Mouse (Mus musculus) ES-E14 (cell line): ENCODE results near the gene Arhgap44. TPM values are rescaled to one million over a fixed set of nuclear protein-coding genes. Genes with fewer than 3 reads are reported as not detected.

Experiments used
- DNase-seq: peaks from one replicate; pipeline ENCODE4 v3.0.0-alpha.2; 2013; ENCODE audit warnings: low read depth, low spot score
- H3K27ac ChIP-seq: 2 replicates; pipeline ENCODE4 v1.5.1; 2012; ENCODE audit warnings: low read depth, mild to moderate bottlenecking, low read length, moderate library complexity, mixed read lengths; ENCODE audit not compliant: poor library complexity, insufficient read depth, severe bottlenecking
- H3K36me3 ChIP-seq: 2 replicates; pipeline ENCODE4 v1.6.1; 2012; ENCODE audit warnings: mild to moderate bottlenecking, low read length, moderate library complexity, mixed read lengths; ENCODE audit not compliant: control insufficient read depth, poor library complexity, insufficient read depth, severe bottlenecking
- H3K4me1 ChIP-seq, 2 experiments: fragments of 150-350 bp in 1 of 2; sonication (generic) in 1 of 2; 2 replicates each; pipeline ENCODE4 v1.6.1; 2012; ENCODE audit warnings: low read length in 2 of 2, mild to moderate bottlenecking in 1 of 2, mixed read lengths in 1 of 2; ENCODE audit not compliant: control insufficient read depth in 2 of 2, insufficient read depth in 2 of 2, poor library complexity in 1 of 2
- H3K4me3 ChIP-seq, 2 experiments: fragments of 150-350 bp in 1 of 2; sonication (generic) in 1 of 2; 2 replicates each; pipeline ENCODE4 v1.5.1; 2012; ENCODE audit warnings: low read length in 2 of 2, low read depth in 1 of 2, mild to moderate bottlenecking in 1 of 2, mixed read lengths in 1 of 2; ENCODE audit not compliant: insufficient read depth in 1 of 2, poor library complexity in 1 of 2, severe bottlenecking in 1 of 2
- H3K9ac ChIP-seq: 2 replicates; pipeline ENCODE4 v1.6.1; 2012; ENCODE audit warnings: low read depth, mild to moderate bottlenecking, low read length, mixed read lengths; ENCODE audit not compliant: poor library complexity, insufficient read depth, severe bottlenecking
- H3K9me3 ChIP-seq: fragments of 150-350 bp; sonication (generic); 2 replicates; pipeline ENCODE4 v1.6.1; 2012; ENCODE audit warnings: low read depth, mild to moderate bottlenecking, low read length; ENCODE audit not compliant: control insufficient read depth, insufficient read depth
- CHD2 ChIP-seq: IDR thresholded peaks from 2 replicates; pipeline ENCODE4 v1.6.1; 2014; ENCODE audit warnings: mild to moderate bottlenecking, low read depth, low read length, inconsistent platforms
- HCFC1 ChIP-seq: IDR thresholded peaks from 2 replicates; pipeline ENCODE4 v1.6.1; 2012; ENCODE audit warnings: low read length, inconsistent platforms, borderline replicate concordance; ENCODE audit not compliant: insufficient read depth
- MAFK ChIP-seq: IDR thresholded peaks from 2 replicates; pipeline ENCODE4 v1.6.1; 2014; ENCODE audit warnings: mild to moderate bottlenecking, low read depth, low read length, inconsistent platforms; ENCODE audit not compliant: insufficient read depth
- ZC3H11A ChIP-seq: IDR thresholded peaks from 2 replicates; pipeline ENCODE4 v1.6.1; 2012; ENCODE audit warnings: low read depth, mild to moderate bottlenecking, inconsistent platforms, low read length, borderline replicate concordance
- ZNF384 ChIP-seq: IDR thresholded peaks from 2 replicates; pipeline ENCODE4 v1.6.1; 2012; ENCODE audit warnings: low read depth, low read length, inconsistent platforms
- in situ Hi-C, 2 experiments: fragments of 600-800 bp; cut with MboI; formaldehyde crosslinking; loops; one replicate each; pipeline ENCODE4 v1.15.1; 2025; ENCODE audit warnings: low sequenced_read_pairs in 2 of 2, inconsistent platforms in 1 of 2; ENCODE audit not compliant: unreplicated experiment in 2 of 2
- total RNA-seq: library from RNA; depleted of rRNA; stranded (reverse); fragments of 300-350 nt; gene quantifications from 2 replicates; pipeline ENCODE4 v1.2.3, GENCODE M21; 2012

Arhgap44 gene
- total RNA-seq, 1 experiment = 8.8 TPM

GRCm38 (mm10) chr11:64998439-64998838 is 164.3 kb downstream of the Arhgap44 start:
- peaks cover 0 to 5% of the 10 kb centered on the region in 2 experiments; a peak in 1 of 4 replicates for H3K4me1 ChIP-seq
- H3K9me3 ChIP-seq = no peaks in the 10 kb centered on the region
- in situ Hi-C loops = no loop called here
- no peak for TF ChIP-seq HCFC1
- no peak for TF ChIP-seq ZNF384
- TF ChIP-seq CHD2 = no peak
- TF ChIP-seq MAFK = no peak
- no peak for TF ChIP-seq ZC3H11A
- H3K4me3 ChIP-seq = no peak overlapping the region
- H3K27ac ChIP-seq = no peak overlapping the region
- no peak for DNase-seq
- no peak overlapping the region for H3K9ac ChIP-seq
- H3K36me3 ChIP-seq = peaks cover 73% of the 10 kb centered on the region

GRCm38 (mm10) chr11:64988556-64988955 is 174.2 kb downstream of the Arhgap44 start:
- no peak overlapping the region for H3K9ac ChIP-seq
- no peak overlapping the region for H3K27ac ChIP-seq
- H3K4me1 ChIP-seq = no peaks in the 10 kb centered on the region
- TF ChIP-seq ZNF384 (no peak), MAFK (no peak), ZC3H11A (no peak), CHD2 (no peak)
- H3K36me3 ChIP-seq = peaks cover 56% of the 10 kb centered on the region
- in situ Hi-C loops = no loop called here
- H3K4me3 ChIP-seq = no peak overlapping the region
- DNase-seq = no peak
- H3K9me3 ChIP-seq = no peaks in the 10 kb centered on the region

GRCm38 (mm10) chr11:64979489-64979845 is 183.3 kb downstream of the Arhgap44 start:
- Histone ChIP-seq H3K9me3 (no peaks in the 10 kb centered on the region), H3K27ac (no peak overlapping the region), H3K36me3 (peaks cover 19% of the 10 kb centered on the region), H3K9ac (peak overlapping the region; percentile 75), H3K4me3 (peak overlapping the region; percentile 75 to 94), H3K4me1 (peaks cover 2 to 3% of the 10 kb centered on the region in 2 experiments; a peak in 2 of 4 replicates)
- in situ Hi-C loops = no loop called here
- DNase-seq = no peak
- TF ChIP-seq CHD2 = no peak
- no peak for TF ChIP-seq ZNF384
- no peak for TF ChIP-seq MAFK
- TF ChIP-seq ZC3H11A = no peak
- no peak for TF ChIP-seq HCFC1

- DNase-seq = peak; percentile 96
- TF ChIP-seq ZC3H11A (no peak), HCFC1 (peak; percentile 66), ZNF384 (no peak), CHD2 (peak; percentile 58; the same call in 1 of the 2 replicates), MAFK (no peak)
- peak within 1 kb of the TSS; percentile 75 to 94 for H3K4me3 ChIP-seq
- no peak within 1 kb of the TSS for H3K27ac ChIP-seq
- in situ Hi-C loops = no loop called here
- H3K9ac ChIP-seq = peak within 1 kb of the TSS; percentile 75
- H3K4me1 ChIP-seq = peaks cover 2 to 3% of the 10 kb centered on the region in 2 experiments; a peak in 2 of 4 replicates
- no peaks in the 10 kb centered on the region for H3K9me3 ChIP-seq
- peaks cover 15% of the 10 kb centered on the region for H3K36me3 ChIP-seq
Measured at GRCm38 (mm10) chr11:64978720-64979488, 183.9 kb downstream of the Arhgap44 start, which contains the start of gene Elac2. Gene Elac2, plus strand, starts transcription at chr11:64979038.
